Comparison of ENCODE assay signal across 18 mouse cellular contexts in genomic region chr13:76318635-76319034, GRCm38 (mm10). TPM values are rescaled to one million over a fixed set of nuclear protein-coding genes. Genes with fewer than 3 reads are reported as not detected.
DNase-seq lines count a peak whose midpoint lies in the region; ATAC-seq lines count a peak whose summit lies in the region.
"Had no signal": no experiment of that assay in that cellular context is flagged by ENCODE, and none has a peak within 500 bp of the region (broad histone marks: within the 10 kb centered on the region; RNA-seq: fewer than 3 reads in every experiment).

No protein-coding gene starts in this region.

- no peaks in the 10 kb centered on the region for H3K4me1 ChIP-seq in forebrain, embryonic 13.5 days
- H3K4me1 ChIP-seq in forebrain, embryonic 11.5 days (replicated peaks; ENCODE audit: control insufficient read depth, insufficient read depth, low read length): no peaks in the 10 kb centered on the region
- 0 out of 2 replicates have a peak, but pooled peaks cover 3% of the 10 kb centered on the region for H3K4me1 ChIP-seq in lung, embryonic 15.5 days
- H3K4me1 ChIP-seq: hindbrain, embryonic 13.5 days; limb, embryonic 15.5 days; megakaryocyte, embryonic 14.5 days had no signal

- no peaks in the 10 kb centered on the region for H3K36me3 ChIP-seq in forebrain, embryonic 13.5 days (ENCODE audit: poor library complexity, severe bottlenecking)
- no peaks in the 10 kb centered on the region for H3K36me3 ChIP-seq in forebrain, embryonic 11.5 days (ENCODE audit: control insufficient read depth, insufficient read depth, low read length)
- H3K36me3 ChIP-seq in lung, embryonic 15.5 days: no peaks in the 10 kb centered on the region
- H3K36me3 ChIP-seq: hindbrain, embryonic 13.5 days; limb, embryonic 15.5 days had no signal

- H3K4me3 ChIP-seq in forebrain, embryonic 13.5 days: no peak overlapping the region
- no peak overlapping the region for H3K4me3 ChIP-seq in forebrain, embryonic 11.5 days (ENCODE audit: low read depth, low read length)
- H3K4me3 ChIP-seq in lung, embryonic 15.5 days: no peak overlapping the region
- H3K4me3 ChIP-seq: hindbrain, embryonic 13.5 days; limb, embryonic 15.5 days; megakaryocyte, embryonic 14.5 days had no signal

- no peak overlapping the region for H3K9ac ChIP-seq in forebrain, embryonic 13.5 days
- H3K9ac ChIP-seq in forebrain, embryonic 11.5 days (ENCODE audit: low read length): no peak overlapping the region
- no peak overlapping the region for H3K9ac ChIP-seq in lung, embryonic 15.5 days
- H3K9ac ChIP-seq: hindbrain, embryonic 13.5 days; limb, embryonic 15.5 days had no signal

- H3K27ac ChIP-seq in forebrain, embryonic 13.5 days: no peak overlapping the region
- no peak overlapping the region for H3K27ac ChIP-seq in forebrain, embryonic 11.5 days (ENCODE audit: low read depth, low read length)
- no peak overlapping the region for H3K27ac ChIP-seq in lung, embryonic 15.5 days
- H3K27ac ChIP-seq: hindbrain, embryonic 13.5 days; limb, embryonic 15.5 days had no signal

- no peak for DNase-seq in forebrain, embryonic 11.5 days (ENCODE audit: low spot score)
- no peak for DNase-seq in lung, postnatal 25 days (ENCODE audit: low spot score)
- DNase-seq in layer of hippocampus, postnatal 36 days: peak; percentile 48 to 54
- peak; percentile 57 to 61 for DNase-seq in right cerebral cortex, postnatal 36 days (ENCODE audit: low spot score in 2 of 2)
- no peak for DNase-seq in kidney, adult 11 months
- DNase-seq: adrenal gland, postnatal 10 days; gastrocnemius, postnatal 36 days; kidney, adult 2 months; kidney, postnatal 4 days; spleen, adult 18-20 months; thymus, adult 2 months had no signal

- no peak overlapping the region for H3K4me2 ChIP-seq in forebrain, embryonic 13.5 days
- H3K4me2 ChIP-seq in forebrain, embryonic 11.5 days (ENCODE audit: low read depth, low read length, severe bottlenecking): no peak overlapping the region
- H3K4me2 ChIP-seq in lung, embryonic 15.5 days: no peak overlapping the region
- H3K4me2 ChIP-seq: hindbrain, embryonic 13.5 days; limb, embryonic 15.5 days had no signal

- no peaks in the 10 kb centered on the region for H3K27me3 ChIP-seq in forebrain, embryonic 13.5 days
- H3K27me3 ChIP-seq in forebrain, embryonic 11.5 days (ENCODE audit: control insufficient read depth, insufficient read depth, low read length): no peaks in the 10 kb centered on the region
- H3K27me3 ChIP-seq in lung, embryonic 15.5 days: no peaks in the 10 kb centered on the region
- H3K27me3 ChIP-seq: hindbrain, embryonic 13.5 days; limb, embryonic 15.5 days; megakaryocyte, embryonic 14.5 days had no signal

- H3K9me3 ChIP-seq in forebrain, embryonic 13.5 days (replicated peaks): no peaks in the 10 kb centered on the region
- no peaks in the 10 kb centered on the region for H3K9me3 ChIP-seq in forebrain, embryonic 11.5 days (ENCODE audit: control insufficient read depth, low read length)
- no peaks in the 10 kb centered on the region for H3K9me3 ChIP-seq in lung, embryonic 15.5 days
- H3K9me3 ChIP-seq: hindbrain, embryonic 13.5 days; limb, embryonic 15.5 days had no signal

- 70% methylated on average over 3 of the region's 3 CpGs for WGBS in forebrain, embryonic 13.5 days
- 85% methylated on average over 3 of the region's 3 CpGs for WGBS in forebrain, embryonic 11.5 days
- whole genome bisulfite sequencing in lung, embryonic 15.5 days: 11% methylated on average over 3 of the region's 3 CpGs

- ATAC-seq in forebrain, embryonic 13.5 days: peak; percentile 71; the same call in 1 of the 2 replicates
- no peak for ATAC-seq in forebrain, embryonic 11.5 days (replicated peaks; ENCODE audit: low FRiP score)
- peak; percentile 59; the same call in 1 of the 2 replicates for ATAC-seq in lung, embryonic 15.5 days (ENCODE audit: borderline replicate concordance, extremely low read depth, low FRiP score, low TSS enrichment)
- ATAC-seq in megakaryocyte progenitor cell, adult 5-6 weeks (replicated peaks; ENCODE audit: poor library complexity): no peak

RNA-seq across cellular contexts. Expression of gene Fam81b, which starts 13.8 kb away (rescaled TPM):
- polyA plus RNA-seq in forebrain, embryonic 13.5 days (2015; fragmentation: Nextera tagmentation; extraction: Ambion mirVana): 0.85 and 1.4 TPM in 2 replicates
- polyA plus RNA-seq in forebrain, embryonic 11.5 days (2014; fragmentation: Nextera tagmentation; extraction: Ambion mirVana): not detected in 2 replicates
- 0.21 and 0.58 TPM in 2 replicates for polyA plus RNA-seq in lung, embryonic 15.5 days (2015; fragmentation: Nextera tagmentation; extraction: Ambion mirVana)
- total RNA-seq in layer of hippocampus, postnatal 36 days (2021): not detected
- not detected in 2 replicates for total RNA-seq in megakaryocyte progenitor cell, adult 5-6 weeks (2015)
- total RNA-seq in megakaryocyte progenitor cell, adult 5-6 weeks (2017): not detected in 2 replicates
- total RNA-seq: adrenal gland, postnatal 10 days; gastrocnemius, postnatal 36 days had no signal
- polyA plus RNA-seq: heart, embryonic 14.5 days; kidney, adult 2 months; limb, embryonic 15.5 days; thymus, adult 2 months had no signal

Comparison
In these comparisons a context has a peak if more than half of its experiments do, and no peak if none do; other contexts are left out.
1. ATAC-seq: peak in forebrain, embryonic 13.5 days (single experiment) and lung, embryonic 15.5 days (single experiment); none in forebrain, embryonic 11.5 days (single experiment) and megakaryocyte progenitor cell, adult 5-6 weeks (single experiment).
2. DNase-seq: peak in layer of hippocampus, postnatal 36 days (2 of 2) and right cerebral cortex, postnatal 36 days (2 of 2); none in forebrain, embryonic 11.5 days (single experiment), lung, postnatal 25 days (single experiment) and kidney, adult 11 months (single experiment).